Mouse (Mus musculus) spleen, postnatal 36 days (tissue): ENCODE results near the gene Il2.

Experiments
- DNase-seq, 2 experiments: peaks; one replicate each; pipeline ENCODE4 v3.0.0; 2022; ENCODE audit warnings: low spot score in 2 of 2, mixed read lengths in 1 of 2

Gene Il2

GRCm38 (mm10) chr3:37125655-37126054 is at the start of gene Il2:
TSS of gene Il2 (minus strand) at chr3:37125959.
- no peak for DNase-seq

GRCm38 (mm10) chr3:37174711-37175572 is 49.2 kb upstream of the Il2 start:
- DNase-seq: no peak

GRCm38 (mm10) chr3:37173285-37173684 is 47.5 kb upstream of the Il2 start:
- DNase-seq: peak in 1 of 2 experiments; percentile 8

DNA sequence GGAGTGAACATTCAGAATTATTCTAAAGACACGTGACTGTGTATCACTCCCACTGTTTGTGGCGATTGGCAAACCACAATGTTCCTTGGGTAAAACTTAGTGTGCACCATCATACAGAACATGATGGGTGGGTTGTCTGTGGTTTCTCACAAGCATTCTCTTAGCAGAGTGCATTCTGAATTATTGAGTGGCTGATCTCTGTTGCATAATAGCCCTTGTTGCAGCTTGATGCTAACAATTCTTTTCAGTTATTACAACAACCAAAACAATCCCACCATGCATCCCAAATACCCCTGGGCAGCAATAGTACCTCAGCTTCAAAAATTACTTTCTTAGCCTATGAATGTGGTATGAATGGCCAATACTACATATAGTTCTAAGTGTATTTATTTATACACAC is 43.5 kb upstream of the Il2 start:
- DNase-seq: no peak

DNA sequence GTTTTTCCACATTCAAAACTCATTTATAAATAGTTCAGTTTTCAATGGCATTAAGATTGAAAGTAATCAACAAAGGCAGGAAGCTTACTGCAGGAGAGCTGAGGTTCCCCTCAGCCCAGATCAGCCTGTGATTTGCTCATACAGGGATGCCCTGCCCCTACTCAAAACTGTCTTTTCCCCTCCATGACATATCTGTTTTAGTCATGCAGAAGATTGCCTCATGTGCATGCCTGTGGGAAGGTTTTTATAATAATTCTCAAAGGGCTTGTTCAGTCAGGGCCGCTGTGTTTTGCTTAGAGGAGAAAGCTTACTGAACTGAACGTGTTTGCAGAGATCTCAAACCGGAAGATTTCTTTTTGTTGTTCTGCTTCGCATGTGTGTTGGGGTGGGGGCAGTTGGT is 35.3 kb upstream of the Il2 start:
- DNase-seq: no peak

DNA sequence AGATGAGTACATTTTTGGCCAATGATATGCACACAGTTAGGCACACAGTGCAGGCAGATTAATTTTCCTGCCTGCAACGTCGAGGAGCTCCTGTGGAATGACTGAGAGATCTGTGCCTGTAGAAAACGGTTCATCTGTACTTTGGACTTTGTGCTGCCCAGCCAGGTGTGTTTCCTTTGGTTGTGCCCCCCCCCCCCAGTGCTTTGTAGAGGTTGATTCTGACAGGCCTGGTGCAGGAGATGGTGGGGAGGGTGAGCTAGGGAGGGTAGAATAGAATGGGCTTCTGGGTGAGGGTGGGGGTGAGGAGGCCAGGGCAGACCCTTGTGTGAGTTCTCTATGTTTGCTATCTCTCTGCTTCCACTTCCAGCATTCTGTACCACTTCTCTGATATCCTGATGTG is 32.5 kb upstream of the Il2 start:
- no peak for DNase-seq

DNA sequence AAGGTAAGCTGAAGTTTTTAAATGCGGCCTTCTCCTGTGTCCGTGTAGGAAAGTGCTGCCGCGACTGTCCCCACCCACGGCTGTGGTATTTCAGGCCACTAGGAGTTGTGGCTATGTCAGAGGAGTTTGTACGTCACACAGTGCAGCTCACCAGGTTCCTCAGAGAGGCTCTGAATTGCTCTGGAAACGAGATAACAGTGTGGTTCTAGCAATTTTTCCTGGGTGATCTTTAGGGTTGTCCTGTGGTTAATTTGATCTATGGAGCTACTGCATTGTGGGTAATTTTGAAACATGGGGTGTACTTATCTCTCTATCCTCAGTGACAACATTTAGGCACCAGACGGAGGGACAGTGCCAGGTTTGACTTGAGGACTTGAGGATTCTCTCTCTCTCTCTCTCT is 31.3 kb upstream of the Il2 start:
- DNase-seq: no peak

- DNase-seq: no peak
Measured at GRCm38 (mm10) chr3:37154396-37154795, 28.6 kb upstream of the Il2 start.

DNA sequence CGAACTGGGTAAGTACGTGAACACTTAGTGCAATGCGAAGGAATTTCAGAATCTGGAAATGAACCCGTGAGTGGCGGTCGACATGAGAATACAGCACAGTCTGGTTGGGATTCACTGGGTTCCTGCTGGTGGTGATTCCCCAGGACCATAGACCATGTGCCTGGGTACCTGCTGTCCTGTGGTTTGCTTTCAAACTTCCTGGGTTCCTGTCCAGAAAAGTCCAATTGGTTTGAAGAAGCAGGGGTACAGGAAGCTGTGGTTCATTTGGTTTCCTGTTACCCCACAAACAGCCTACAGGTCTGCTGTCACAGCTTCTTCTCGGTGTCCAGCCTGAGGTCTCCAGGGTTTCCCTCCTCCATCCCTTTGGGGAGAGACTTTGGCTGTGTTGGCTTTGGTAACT is 27.2 kb upstream of the Il2 start:
- DNase-seq: peak; percentile 24 to 26

DNA sequence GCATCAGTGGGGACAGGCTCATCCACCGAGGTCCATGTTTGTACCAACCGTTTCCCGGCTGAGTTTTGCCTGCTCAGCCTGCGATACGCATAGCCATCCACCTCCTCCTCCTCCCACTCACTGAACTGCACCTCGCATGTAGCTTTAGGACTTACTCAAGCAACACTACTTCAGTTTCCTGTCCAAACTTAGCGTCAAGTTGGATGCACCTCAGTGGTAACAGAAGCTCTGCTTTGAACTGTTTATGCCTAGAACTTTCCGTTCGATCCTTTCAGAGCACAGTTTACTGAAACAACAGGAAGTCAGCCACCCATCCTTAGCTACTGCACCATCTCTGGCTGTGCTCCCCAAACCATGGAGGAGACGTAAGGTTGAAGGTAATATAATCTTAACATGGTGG is 26.5 kb upstream of the Il2 start:
- peak; percentile 48 to 55 for DNase-seq

- DNase-seq: no peak
Measured at GRCm38 (mm10) chr3:37146810-37147209, 21.1 kb upstream of the Il2 start.

DNA sequence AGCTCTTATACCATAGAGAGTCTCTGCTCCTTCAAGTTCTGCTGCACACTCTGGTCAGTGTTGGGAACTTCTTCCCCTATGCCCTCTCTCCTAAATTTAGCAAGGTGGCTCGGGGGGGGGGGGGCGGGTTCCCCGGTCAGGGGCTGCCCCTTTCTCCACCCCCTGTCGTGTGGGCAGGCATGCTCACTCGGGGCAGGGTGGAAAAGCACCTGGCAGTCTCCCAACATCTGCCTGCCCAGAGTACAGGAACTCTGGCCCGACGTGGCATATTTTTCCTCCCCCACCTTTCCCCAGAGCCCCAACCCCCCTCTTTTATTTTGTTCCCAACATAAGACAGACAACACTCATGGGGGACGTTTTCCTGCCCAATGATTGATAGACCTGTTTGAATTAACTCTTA is 20.6 kb upstream of the Il2 start:
- no peak for DNase-seq

DNA sequence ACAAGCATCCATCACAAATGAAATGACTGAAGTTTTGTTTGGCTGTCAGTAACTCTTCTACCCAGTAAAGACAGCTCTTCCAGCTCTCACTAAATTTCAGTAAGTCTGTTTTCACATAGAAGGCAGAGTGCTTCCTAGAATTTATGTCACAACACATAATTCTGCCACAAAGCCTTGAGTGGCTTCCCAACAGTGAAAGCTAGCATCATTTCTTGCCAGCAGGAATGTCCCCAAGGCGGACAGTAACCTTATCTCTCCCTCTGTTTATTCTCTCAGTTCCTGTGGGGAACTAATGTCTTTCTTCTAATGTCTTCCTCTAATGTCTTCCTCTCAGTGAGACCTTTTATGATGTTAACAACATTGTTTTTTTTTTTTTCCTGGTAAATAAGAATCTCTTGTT is 19.2 kb upstream of the Il2 start:
- DNase-seq: no peak

GRCm38 (mm10) chr3:37141827-37142226 is 16.1 kb upstream of the Il2 start:
- no peak for DNase-seq

- no peak for DNase-seq
Measured at GRCm38 (mm10) chr3:37140168-37140906, 14.6 kb upstream of the Il2 start.

DNA sequence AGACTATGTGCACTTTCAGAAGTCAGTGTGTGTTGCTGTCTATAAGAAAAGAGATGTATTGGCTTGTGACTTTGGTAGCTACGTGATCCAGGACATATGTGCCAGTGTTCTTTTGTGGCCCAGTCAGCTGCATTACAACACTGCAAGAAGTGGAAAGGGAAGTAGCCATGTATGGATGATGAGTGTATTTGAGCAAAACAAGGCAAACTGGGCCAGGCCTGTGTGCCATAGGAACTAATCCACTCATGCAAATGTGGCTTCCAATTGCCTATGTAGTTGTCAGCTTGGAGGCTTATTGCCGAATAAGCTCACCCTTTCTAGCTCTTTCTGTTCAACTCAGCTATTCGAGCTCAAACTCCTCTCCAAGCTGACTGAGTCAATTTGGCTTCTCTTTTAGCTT is 13.4 kb upstream of the Il2 start:
- no peak for DNase-seq

DNA sequence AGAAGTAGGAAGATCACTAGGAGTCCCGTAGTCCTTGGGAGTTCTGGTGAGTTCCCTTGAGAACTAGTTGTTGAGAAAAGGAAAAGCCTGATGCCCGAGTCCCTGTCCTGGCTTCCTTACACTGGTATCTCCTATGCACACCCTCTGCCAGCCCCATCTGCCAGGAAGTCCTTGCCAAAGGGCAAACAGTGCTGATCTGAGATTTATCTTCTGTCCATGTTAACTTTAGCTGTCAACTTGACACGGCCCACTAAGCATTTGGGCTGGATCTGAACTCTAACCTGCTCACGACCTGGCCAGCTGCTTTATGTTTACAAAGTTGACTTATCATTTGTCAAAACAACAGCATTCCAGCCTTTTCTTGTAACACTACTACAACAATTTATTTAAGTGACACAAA is 11.5 kb upstream of the Il2 start:
- no peak for DNase-seq

GRCm38 (mm10) chr3:37129063-37129462 is 3.3 kb upstream of the Il2 start:
- DNase-seq: no peak

GRCm38 (mm10) chr3:37128269-37128668 is 2.5 kb upstream of the Il2 start:
- DNase-seq: no peak

DNA sequence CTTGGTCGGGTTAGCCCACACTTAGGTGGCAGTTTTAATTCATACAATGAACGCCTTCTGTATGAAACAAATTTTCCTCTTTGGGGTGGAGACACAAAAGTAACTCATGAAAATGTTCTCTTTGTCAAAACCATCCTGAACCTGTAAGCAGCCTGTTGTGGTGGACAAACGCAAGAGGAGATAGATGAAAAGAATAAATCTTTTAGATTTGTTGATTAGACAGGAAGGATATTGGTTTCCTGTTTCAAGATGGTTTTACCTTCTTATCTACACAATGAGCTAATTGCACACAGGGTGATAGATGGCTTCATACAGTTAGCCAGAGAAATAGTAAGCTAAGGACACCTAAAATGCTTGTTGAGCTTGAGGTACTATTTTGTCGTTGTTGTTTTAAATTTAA is 403 bp upstream of the Il2 start:
- DNase-seq: no peak

GRCm38 (mm10) chr3:37090721-37091120 is 35.0 kb downstream of the Il2 start:
- DNase-seq: no peak

- no peak for DNase-seq
Measured at GRCm38 (mm10) chr3:37084860-37085259, 40.9 kb downstream of the Il2 start.

DNA sequence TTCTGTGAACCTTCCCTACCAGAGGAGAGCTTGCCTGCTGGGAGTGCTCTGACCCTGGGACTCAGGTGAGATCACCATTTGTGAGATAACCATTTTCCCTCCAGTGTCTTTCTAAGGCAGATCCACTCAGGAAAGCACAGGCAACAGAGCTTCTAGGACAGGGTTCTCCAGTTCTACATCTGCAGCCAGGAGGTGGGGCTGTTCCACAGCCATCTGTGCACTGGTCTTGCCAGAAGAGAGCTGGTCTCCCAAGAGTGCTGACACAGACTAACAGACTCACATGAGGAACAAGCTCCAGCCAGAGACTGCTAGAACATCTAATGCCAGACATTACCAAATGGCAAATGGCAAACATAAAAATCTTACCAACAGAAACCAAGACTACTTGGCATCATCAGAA is 52.5 kb downstream of the Il2 start:
- peak in 1 of 2 experiments; percentile 8 for DNase-seq
